Mouse (Mus musculus): ENCODE measurements around the gene a.

The a gene

DNA sequence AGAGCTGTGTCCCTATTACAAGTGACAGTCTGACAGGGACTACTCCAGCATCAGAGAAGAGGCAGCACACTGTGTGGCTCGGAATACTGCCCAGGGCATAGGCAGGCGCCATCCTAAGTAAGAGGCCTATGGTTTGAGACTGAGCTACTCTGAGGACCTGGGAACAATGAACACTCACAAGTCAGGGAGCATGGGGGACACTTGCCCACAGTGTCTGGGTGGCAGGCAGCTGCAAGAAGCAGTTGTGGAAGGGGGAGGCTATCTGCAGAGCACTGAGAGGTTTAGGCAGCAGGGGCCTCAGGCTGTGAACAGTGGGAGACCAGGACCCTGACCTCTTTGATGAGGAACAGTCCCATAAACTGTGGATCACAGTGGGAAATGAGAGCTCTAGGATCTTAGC lies 137.1 kb downstream of the a start:
- peak; percentile 17 for DNase-seq

GRCm38 (mm10) chr2:154933884-154934283 lies 142.7 kb downstream of the a start:
- DNase-seq, result peak; percentile 13 to 17

DNA sequence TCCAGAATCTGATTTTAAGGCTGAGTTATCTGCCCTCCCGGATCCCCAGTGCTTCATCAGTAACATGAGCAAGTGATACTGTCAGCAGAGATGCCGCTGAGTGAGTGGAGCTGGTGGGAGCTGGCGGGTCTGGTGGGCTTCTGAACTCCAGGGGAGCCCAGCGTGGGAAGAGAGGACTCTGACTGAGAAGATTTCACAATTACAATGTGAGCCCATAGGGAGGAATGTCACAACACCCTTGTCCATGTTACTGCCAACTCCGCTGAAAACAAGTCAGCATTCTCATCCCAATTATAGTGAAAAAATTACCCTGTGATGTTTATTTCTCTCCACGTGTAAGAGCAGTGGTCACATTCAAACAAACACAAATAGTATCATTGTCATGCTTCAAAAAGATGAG lies 144.9 kb downstream of the a start:
- no peak for DNase-seq

GRCm38 (mm10) chr2:154936536-154937155 lies 145.4 kb downstream of the a start:
- DNase-seq, result peak; percentile 36 to 44

GRCm38 (mm10) chr2:154937547-154938390 lies 146.6 kb downstream of the a start:
- DNase-seq, result no peak

DNA sequence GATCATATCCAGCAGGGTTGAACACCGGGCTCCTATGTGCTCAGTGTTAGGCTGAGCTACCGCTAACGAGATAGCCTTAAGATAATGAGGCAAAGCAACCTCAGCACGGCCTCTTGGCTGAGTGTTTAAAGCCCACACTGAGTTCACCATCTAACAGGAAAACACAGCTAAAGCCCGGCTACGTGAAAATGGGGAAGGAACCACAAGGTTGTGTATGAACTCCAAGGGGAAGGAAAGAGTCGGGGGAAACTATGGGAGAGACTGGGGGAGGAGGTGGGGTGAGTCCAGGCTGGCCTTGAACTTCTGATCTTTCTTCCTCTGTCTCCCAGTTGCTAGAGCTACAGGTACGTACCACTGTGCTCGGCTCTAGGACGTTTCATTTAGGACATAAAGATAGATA lies 150.8 kb downstream of the a start:
- no peak for DNase-seq

- DNase-seq, result no peak
These were observed 151.3 kb downstream of the a start for GRCm38 (mm10) chr2:154942546-154942945.

GRCm38 (mm10) chr2:154943101-154943500 lies 151.9 kb downstream of the a start:
- DNase-seq, result peak; percentile 92 to 93

DNA sequence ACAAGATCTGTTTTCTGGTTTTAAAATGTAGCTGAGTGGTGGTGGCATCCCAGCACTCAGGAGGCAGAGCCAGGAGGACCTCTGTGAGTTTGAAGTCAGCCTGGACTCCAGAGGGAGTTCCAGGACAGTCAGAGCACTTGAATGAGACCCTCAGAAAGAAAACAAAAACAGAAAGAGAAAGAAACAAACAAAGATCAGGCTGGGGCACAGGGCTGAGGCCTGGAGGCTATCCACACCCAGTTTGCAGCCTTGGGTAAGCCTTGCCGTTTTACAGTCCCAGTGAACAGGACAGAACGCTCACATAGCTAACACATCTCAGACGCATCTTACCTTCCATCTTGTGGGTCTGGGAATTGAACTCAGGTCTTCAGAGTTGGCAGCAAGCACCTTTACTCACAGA lies 155.7 kb downstream of the a start:
- no peak for DNase-seq

- no peak for DNase-seq
These were observed 158.2 kb downstream of the a start for GRCm38 (mm10) chr2:154949352-154949751.

- no peak for DNase-seq
These were observed 158.7 kb downstream of the a start for GRCm38 (mm10) chr2:154949877-154950276.

DNA sequence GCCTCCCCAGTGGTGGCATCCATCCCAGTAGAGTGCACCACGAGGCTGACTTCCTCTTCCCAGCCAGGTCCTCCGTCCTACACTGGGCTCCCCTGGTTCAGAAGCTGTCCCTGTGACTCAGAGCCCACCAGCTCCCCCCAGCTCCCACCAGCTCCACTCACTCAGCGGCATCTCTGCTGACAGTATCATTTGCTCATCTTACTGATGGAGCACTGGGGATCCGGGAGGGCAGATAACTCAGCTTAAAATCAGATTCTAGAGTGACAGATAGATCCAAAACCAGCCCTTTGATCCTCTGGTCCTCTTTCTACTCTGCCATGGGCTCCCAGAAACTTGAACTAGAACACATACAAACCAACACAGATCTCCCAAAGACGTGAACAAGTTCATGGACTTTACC lies 159.4 kb downstream of the a start:
- no peak for DNase-seq

DNA sequence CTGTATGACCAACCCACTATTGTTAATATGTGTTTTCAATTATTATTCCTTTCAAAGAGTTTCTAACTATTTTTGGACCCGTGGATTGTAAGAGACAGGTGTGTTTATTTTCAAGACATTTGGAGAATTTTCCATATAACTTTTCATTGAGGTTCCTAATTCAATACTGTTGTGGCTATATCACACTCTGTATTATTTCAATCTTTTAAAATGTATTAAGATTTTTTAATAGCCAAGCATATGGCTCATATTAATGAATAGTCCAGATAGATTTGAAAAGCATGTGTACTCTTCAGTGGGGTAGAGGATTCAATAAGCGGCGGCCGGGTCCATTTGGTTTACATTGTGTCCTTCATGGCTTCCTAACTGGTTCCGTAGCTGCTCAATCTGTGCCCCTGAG lies 168.3 kb downstream of the a start:
- no peak for DNase-seq

- DNase-seq, result no peak
These were observed 168.7 kb downstream of the a start for GRCm38 (mm10) chr2:154959909-154960308.

GRCm38 (mm10) chr2:154963176-154963575 lies 172.0 kb downstream of the a start:
- no peak for DNase-seq

- peak; percentile 24 to 49 for DNase-seq
These were observed 178.7 kb downstream of the a start for GRCm38 (mm10) chr2:154969740-154970397.

- DNase-seq, result no peak
These were observed 180.9 kb downstream of the a start for GRCm38 (mm10) chr2:154971919-154972692.

DNA sequence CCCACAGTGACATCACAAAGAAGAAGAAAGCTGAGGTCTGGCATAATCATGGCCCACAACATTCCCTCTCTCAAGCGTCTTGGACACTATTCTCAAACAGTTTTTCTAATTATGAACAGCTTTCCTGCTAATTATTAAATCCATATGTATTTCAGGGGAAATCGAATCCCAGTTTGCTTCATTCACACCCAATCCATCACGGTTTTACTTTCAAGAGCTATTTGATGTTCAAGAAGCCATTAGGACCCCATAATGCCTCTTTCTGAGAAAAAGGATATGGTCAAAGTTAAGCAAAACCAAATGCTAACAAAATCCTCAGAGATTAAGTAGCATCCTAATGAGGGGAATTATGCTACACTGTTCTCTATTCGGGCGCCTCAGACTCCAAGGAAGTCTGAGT lies 181.8 kb downstream of the a start:
- DNase-seq, result no peak

- no peak for DNase-seq
These were observed 195.4 kb downstream of the a start for GRCm38 (mm10) chr2:154986609-154987008.

DNA sequence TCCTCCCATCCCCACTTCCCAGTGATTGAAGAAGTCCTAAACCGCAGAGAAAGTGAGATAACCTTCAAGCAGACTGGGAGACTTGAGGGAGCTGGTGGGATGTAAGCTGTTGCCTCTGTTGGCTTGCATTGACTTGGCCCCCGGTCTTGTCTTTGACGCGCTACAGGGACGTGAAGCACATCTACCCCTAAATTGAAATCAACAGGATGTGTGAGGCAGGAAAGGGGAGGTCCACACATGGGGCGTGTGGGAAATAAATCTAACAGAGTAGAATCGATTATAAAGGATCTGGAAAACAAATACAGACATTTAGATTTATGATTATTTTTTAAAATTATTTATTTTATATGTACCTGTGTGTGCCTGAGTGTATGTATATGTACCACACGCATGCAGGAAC lies 200.2 kb downstream of the a start:
- DNase-seq, result no peak

DNA sequence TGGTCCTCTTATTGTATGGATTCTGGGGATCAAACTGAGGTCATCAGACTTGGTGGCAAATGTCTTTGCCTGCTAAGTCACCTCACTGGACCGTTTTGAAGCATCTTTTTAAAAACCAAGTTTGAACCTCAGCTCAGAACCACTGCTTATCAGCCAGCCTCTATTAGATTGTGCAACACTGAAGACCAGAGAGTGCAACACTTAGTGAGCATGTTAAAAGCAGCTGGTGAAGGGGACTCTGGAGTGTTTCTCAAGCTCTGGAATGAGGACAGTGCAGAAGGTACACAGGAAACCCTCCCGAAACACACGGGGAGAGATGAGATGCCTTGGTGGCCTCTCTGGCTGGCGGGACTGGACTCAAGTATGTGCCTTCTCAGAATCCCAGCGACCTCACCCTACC lies 200.9 kb downstream of the a start:
- no peak for DNase-seq

DNA sequence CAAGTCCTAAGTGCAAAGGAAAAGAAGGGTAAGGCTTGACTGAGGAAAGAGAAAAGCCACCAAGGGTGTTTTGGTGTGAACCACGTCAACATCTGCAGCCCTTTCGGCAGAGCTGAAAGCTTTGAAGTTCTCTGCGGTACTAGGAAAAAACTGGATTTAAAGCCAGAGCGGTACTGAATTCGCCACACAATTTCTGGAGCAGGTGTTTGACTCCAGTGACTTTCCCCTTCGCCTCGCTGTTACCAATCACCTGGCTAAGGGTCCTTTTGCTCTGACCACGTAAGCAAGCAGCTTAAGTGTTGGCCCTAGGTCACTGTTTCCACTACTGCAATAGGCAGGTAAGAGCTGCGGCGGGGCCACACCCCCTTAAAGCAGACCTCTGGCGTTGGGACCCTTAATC lies 214.3 kb downstream of the a start:
- DNase-seq, result no peak

DNA sequence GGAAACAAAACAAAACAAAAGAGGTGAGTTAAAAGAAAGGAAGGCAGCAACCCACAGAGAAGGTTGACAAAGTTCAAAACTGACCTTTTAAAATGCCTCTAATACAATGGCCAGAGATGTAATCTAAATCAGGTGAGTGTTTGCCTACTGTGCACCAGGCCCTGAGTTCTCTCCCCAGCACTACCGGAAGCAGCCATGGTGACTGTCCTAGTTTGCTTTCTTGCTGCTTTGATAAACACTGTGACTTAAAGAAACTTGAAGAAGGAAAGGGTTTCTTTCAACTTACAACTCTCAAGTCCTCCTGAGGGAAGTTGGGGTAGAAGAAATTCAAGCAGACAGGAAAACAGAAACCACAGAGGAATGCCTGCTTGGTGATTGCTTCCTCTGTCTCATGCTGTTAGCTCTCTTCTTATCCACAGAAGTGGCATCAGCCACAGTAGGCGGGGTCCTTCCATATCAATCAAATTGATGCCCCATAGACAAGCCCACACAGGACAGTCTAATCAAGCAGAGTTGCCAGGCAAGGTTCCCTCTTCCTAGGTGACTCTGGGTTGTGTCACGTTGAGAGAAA lies 220.0 kb downstream of the a start:
- DNase-seq, result no peak
